Mouse (Mus musculus): ENCODE measurements around the gene Tspan9. TPM values are rescaled to one million over a fixed set of nuclear protein-coding genes. Genes with fewer than 3 reads are reported as not detected.
A peak's percentile ranks its signal among the peaks of the same experiment; 100 is the strongest.

Tspan9 gene
- polyA plus RNA-seq, 1 experiment = 312 TPM

GRCm38 (mm10) chr6:127956172-127956571 is 187.2 kb downstream of the Tspan9 start:
- 62% methylated on average over 5 of the region's 5 CpGs for WGBS

GRCm38 (mm10) chr6:127953071-127953470 is 190.3 kb downstream of the Tspan9 start:
- no peak for TF ChIP-seq CTCF (IDR thresholded peaks at IDR 0.05; ENCODE audit: insufficient read depth, low read length)
- no peak for TF ChIP-seq POLR2A (IDR thresholded peaks at IDR 0.05; ENCODE audit: borderline replicate concordance, extremely low read depth, low read depth, low read length)
- 55% methylated on average over 4 of the region's 4 CpGs for WGBS
- Histone ChIP-seq H3K4me3 (replicated peaks; ENCODE audit: extremely low read depth, low read depth, low read length) (no peak overlapping the region), H3K4me1 (ENCODE audit: control insufficient read depth, insufficient read depth, low read length) (no peaks in the 10 kb centered on the region)
- peak; percentile 40 for DNase-seq

More at GRCm38 (mm10) chr6:127956172-127956571, 187.2 kb downstream of the Tspan9 start:
- no peak overlapping the region for H3K4me3 ChIP-seq (replicated peaks; ENCODE audit: extremely low read depth, low read depth, low read length)
- TF ChIP-seq POLR2A (IDR thresholded peaks at IDR 0.05; ENCODE audit: borderline replicate concordance, extremely low read depth, low read depth, low read length) = no peak
- no peak for TF ChIP-seq CTCF (IDR thresholded peaks at IDR 0.05; ENCODE audit: insufficient read depth, low read length)
- DNase-seq = no peak
- H3K4me1 ChIP-seq (ENCODE audit: control insufficient read depth, insufficient read depth, low read length) = no peaks in the 10 kb centered on the region

- 79% methylated on average over 7 of the region's 7 CpGs for WGBS
Measured at GRCm38 (mm10) chr6:127949885-127950284, 193.5 kb downstream of the Tspan9 start.

GRCm38 (mm10) chr6:127948656-127949055 is 194.7 kb downstream of the Tspan9 start:
- 74% methylated on average over 9 of the region's 9 CpGs for WGBS
- no peak for TF ChIP-seq POLR2A (IDR thresholded peaks at IDR 0.05; ENCODE audit: borderline replicate concordance, extremely low read depth, low read depth, low read length)
- no peak for DNase-seq
- Histone ChIP-seq H3K4me1 (ENCODE audit: control insufficient read depth, insufficient read depth, low read length) (no peaks in the 10 kb centered on the region), H3K4me3 (replicated peaks; ENCODE audit: extremely low read depth, low read depth, low read length) (no peak overlapping the region)

More at GRCm38 (mm10) chr6:127949885-127950284, 193.5 kb downstream of the Tspan9 start:
- no peaks in the 10 kb centered on the region for H3K4me1 ChIP-seq (ENCODE audit: control insufficient read depth, insufficient read depth, low read length)
- no peak overlapping the region for H3K4me3 ChIP-seq (replicated peaks; ENCODE audit: extremely low read depth, low read depth, low read length)
- no peak for TF ChIP-seq CTCF (IDR thresholded peaks at IDR 0.05; ENCODE audit: insufficient read depth, low read length)
- no peak for TF ChIP-seq POLR2A (IDR thresholded peaks at IDR 0.05; ENCODE audit: borderline replicate concordance, extremely low read depth, low read depth, low read length)
- DNase-seq = no peak

GRCm38 (mm10) chr6:127945725-127946124 is 197.7 kb downstream of the Tspan9 start:
- TF ChIP-seq POLR2A (IDR thresholded peaks at IDR 0.05; ENCODE audit: borderline replicate concordance, extremely low read depth, low read depth, low read length) (no peak), CTCF (IDR thresholded peaks at IDR 0.05; ENCODE audit: insufficient read depth, low read length) (peak; percentile 93)
- Histone ChIP-seq H3K4me3 (replicated peaks; ENCODE audit: extremely low read depth, low read depth, low read length) (no peak overlapping the region), H3K4me1 (ENCODE audit: control insufficient read depth, insufficient read depth, low read length) (no peaks in the 10 kb centered on the region)
- DNase-seq = peak; percentile 47
- 55% methylated on average over 9 of the region's 9 CpGs for WGBS

GRCm38 (mm10) chr6:127942421-127942820 is 201.0 kb downstream of the Tspan9 start:
- Histone ChIP-seq H3K4me1 (ENCODE audit: control insufficient read depth, insufficient read depth, low read length) (no peaks in the 10 kb centered on the region), H3K4me3 (replicated peaks; ENCODE audit: extremely low read depth, low read depth, low read length) (no peak overlapping the region)
- 88% methylated on average over 8 of the region's 8 CpGs for WGBS
- TF ChIP-seq POLR2A (IDR thresholded peaks at IDR 0.05; ENCODE audit: borderline replicate concordance, extremely low read depth, low read depth, low read length) (no peak), CTCF (IDR thresholded peaks at IDR 0.05; ENCODE audit: insufficient read depth, low read length) (no peak)
- no peak for DNase-seq

- no peak for DNase-seq
- TF ChIP-seq POLR2A (IDR thresholded peaks at IDR 0.05; ENCODE audit: borderline replicate concordance, extremely low read depth, low read depth, low read length) (no peak), CTCF (IDR thresholded peaks at IDR 0.05; ENCODE audit: insufficient read depth, low read length) (no peak)
- 65% methylated on average over 3 of the region's 3 CpGs for WGBS
- Histone ChIP-seq H3K4me1 (ENCODE audit: control insufficient read depth, insufficient read depth, low read length) (no peaks in the 10 kb centered on the region), H3K4me3 (replicated peaks; ENCODE audit: extremely low read depth, low read depth, low read length) (no peak overlapping the region)
Measured at GRCm38 (mm10) chr6:127935105-127935504, 208.3 kb downstream of the Tspan9 start.

GRCm38 (mm10) chr6:127933841-127934240 is 209.6 kb downstream of the Tspan9 start:
- Histone ChIP-seq H3K4me3 (replicated peaks; ENCODE audit: extremely low read depth, low read depth, low read length) (no peak overlapping the region), H3K4me1 (ENCODE audit: control insufficient read depth, insufficient read depth, low read length) (no peaks in the 10 kb centered on the region)
- DNase-seq = no peak
- TF ChIP-seq CTCF (IDR thresholded peaks at IDR 0.05; ENCODE audit: insufficient read depth, low read length) = no peak
- no peak for TF ChIP-seq POLR2A (IDR thresholded peaks at IDR 0.05; ENCODE audit: borderline replicate concordance, extremely low read depth, low read depth, low read length)
- WGBS = 75% methylated on average over 5 of the region's 5 CpGs

GRCm38 (mm10) chr6:127932697-127933096 is 210.7 kb downstream of the Tspan9 start:
- TF ChIP-seq CTCF (IDR thresholded peaks at IDR 0.05; ENCODE audit: insufficient read depth, low read length) (no peak), POLR2A (IDR thresholded peaks at IDR 0.05; ENCODE audit: borderline replicate concordance, extremely low read depth, low read depth, low read length) (no peak)
- no peak for DNase-seq
- H3K4me1 ChIP-seq (ENCODE audit: control insufficient read depth, insufficient read depth, low read length) = no peaks in the 10 kb centered on the region
- WGBS = 30% methylated on average over 5 of the region's 5 CpGs
- H3K4me3 ChIP-seq (replicated peaks; ENCODE audit: extremely low read depth, low read depth, low read length) = no peak overlapping the region

GRCm38 (mm10) chr6:127928682-127929081 is 214.7 kb downstream of the Tspan9 start:
- DNase-seq = no peak
- no peaks in the 10 kb centered on the region for H3K4me1 ChIP-seq (ENCODE audit: control insufficient read depth, insufficient read depth, low read length)
- TF ChIP-seq POLR2A (IDR thresholded peaks at IDR 0.05; ENCODE audit: borderline replicate concordance, extremely low read depth, low read depth, low read length) (no peak), CTCF (IDR thresholded peaks at IDR 0.05; ENCODE audit: insufficient read depth, low read length) (no peak)
- 80% methylated on average over 5 of the region's 5 CpGs for WGBS
- no peak overlapping the region for H3K4me3 ChIP-seq (replicated peaks; ENCODE audit: extremely low read depth, low read depth, low read length)
